Mouse (Mus musculus) heart, embryonic 15.5 days (tissue): ENCODE data around the gene Bclaf1. TPM values are rescaled to one million over a fixed set of nuclear protein-coding genes. Genes with fewer than 3 reads are reported as not detected.

ENCODE experiments used
- ATAC-seq: fragments of 200-750 bp; cut with Nextera tagmentation; replicated peaks from 2 replicates; pipeline ENCODE4 v1.8.0; 2017; ENCODE audit warnings: low read depth, moderate TSS enrichment; ENCODE audit not compliant: insufficient number of reproducible peaks, insufficient read depth, low FRiP score
- H3K27ac ChIP-seq: fragments of 300-500 bp; sonication (generic); 2 replicates; pipeline ENCODE4 v1.5.1; 2015; ENCODE audit warnings: mild to moderate bottlenecking, inconsistent platforms
- H3K27me3 ChIP-seq: fragments of 300-500 bp; sonication (generic); 2 replicates; pipeline ENCODE4 v1.6.1; 2015; ENCODE audit warnings: inconsistent platforms
- H3K36me3 ChIP-seq: fragments of 300-500 bp; sonication (generic); 2 replicates; pipeline ENCODE4 v1.6.1; 2015; ENCODE audit warnings: mild to moderate bottlenecking, inconsistent platforms
- H3K4me1 ChIP-seq: fragments of 300-500 bp; sonication (generic); replicated peaks from 2 replicates; pipeline ENCODE4 v1.6.1; 2015; ENCODE audit warnings: inconsistent platforms
- H3K4me2 ChIP-seq: fragments of 300-500 bp; sonication (generic); 2 replicates; pipeline ENCODE4 v1.6.1; 2015; ENCODE audit warnings: inconsistent platforms, mild to moderate bottlenecking, moderate library complexity
- H3K4me3 ChIP-seq: fragments of 300-500 bp; sonication (generic); 2 replicates; pipeline ENCODE4 v1.5.1; 2015; ENCODE audit warnings: mild to moderate bottlenecking, inconsistent platforms
- H3K9ac ChIP-seq: fragments of 300-500 bp; sonication (generic); 2 replicates; pipeline ENCODE4 v1.6.1; 2015; ENCODE audit warnings: mild to moderate bottlenecking, inconsistent platforms
- H3K9me3 ChIP-seq: fragments of 300-500 bp; sonication (generic); replicated peaks from 2 replicates; pipeline ENCODE4 v1.6.1; 2016; ENCODE audit warnings: inconsistent platforms
- WGBS: fragments of 180-500 bp; shearing (Covaris S2); methylation state at CpG from one replicate; pipeline ENCODE4 v1.1.7; 2015; ENCODE audit warnings: mixed read lengths; 5-methylcytosine and 5-hydroxymethylcytosine counted together
- microRNA-seq: library from miRNA; unstranded; fragments of <30 nt; microRNA quantifications from one replicate; pipeline ENCODE4, GENCODE M21; 2016
- polyA plus RNA-seq: library from polyadenylated mRNA; unstranded; fragments of >200 nt; fragmentation: Nextera tagmentation; extraction: Ambion mirVana; gene quantifications from 2 replicates; pipeline ENCODE4 v1.2.1, GENCODE M21; 2015

Gene Bclaf1
- polyA plus RNA-seq, 1 experiment from 2014 or later, result 65.1 TPM

DNA sequence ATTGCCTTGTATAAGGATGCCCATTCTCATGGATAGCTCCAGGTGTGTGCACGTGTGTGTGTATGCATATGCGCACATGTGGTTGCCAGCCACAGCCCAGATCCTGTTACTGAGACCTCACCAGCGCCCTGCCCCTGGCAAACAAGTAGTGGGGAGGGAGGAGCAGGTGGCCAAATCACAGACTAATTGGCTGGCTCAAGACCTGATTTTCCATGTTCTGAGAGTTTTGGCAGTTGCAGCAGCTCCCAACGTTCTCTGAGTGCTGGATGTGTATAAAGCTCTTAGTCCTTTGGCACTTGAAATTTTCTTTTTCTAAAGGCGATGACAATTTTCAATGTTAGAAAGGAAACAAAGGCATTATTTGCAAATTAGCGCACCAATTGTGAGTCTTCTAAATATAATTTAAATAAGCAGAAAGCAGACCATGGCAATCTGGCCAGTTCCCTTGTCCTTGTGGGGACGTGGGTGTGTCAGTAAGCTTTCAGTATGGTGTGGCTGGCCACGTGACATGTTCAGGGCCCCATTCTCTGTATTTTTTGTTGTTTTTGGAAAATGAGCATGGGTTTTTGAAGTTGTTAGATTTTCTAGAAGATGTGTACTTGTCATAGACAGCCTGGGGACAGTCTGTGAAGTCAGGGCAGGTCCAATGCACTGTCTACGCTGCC lies 66.9 kb downstream of the Bclaf1 start:
- Histone ChIP-seq H3K9ac (no peak overlapping the region), H3K27ac (no peak overlapping the region), H3K36me3 (no peaks in the 10 kb centered on the region), H3K27me3 (no peaks in the 10 kb centered on the region), H3K4me3 (no peak overlapping the region), H3K4me2 (no peak overlapping the region), H3K9me3 (no peaks in the 10 kb centered on the region), H3K4me1 (peaks cover 5% of the 10 kb centered on the region; the same call in 1 of the 2 replicates)
- ATAC-seq, result no peak
- WGBS, result 75% methylated on average over 9 of the region's 9 CpGs

- no peak overlapping the region for H3K4me3 ChIP-seq
- no peaks in the 10 kb centered on the region for H3K36me3 ChIP-seq
- WGBS, result 80% methylated on average over 3 of the region's 3 CpGs
- no peaks in the 10 kb centered on the region for H3K9me3 ChIP-seq
- no peak overlapping the region for H3K9ac ChIP-seq
- no peak overlapping the region for H3K27ac ChIP-seq
- ATAC-seq, result no peak
- H3K4me2 ChIP-seq, result no peak overlapping the region
- no peaks in the 10 kb centered on the region for H3K27me3 ChIP-seq
- H3K4me1 ChIP-seq, result peaks cover 5% of the 10 kb centered on the region; the same call in 1 of the 2 replicates
Measured at GRCm38 (mm10) chr10:20380798-20381197, 68.5 kb downstream of the Bclaf1 start.

GRCm38 (mm10) chr10:20381352-20381751 lies 69.1 kb downstream of the Bclaf1 start:
- no peak for ATAC-seq
- peaks cover 5% of the 10 kb centered on the region; the same call in 1 of the 2 replicates for H3K4me1 ChIP-seq
- no peak overlapping the region for H3K27ac ChIP-seq
- no peak overlapping the region for H3K4me2 ChIP-seq
- WGBS, result 77% methylated on average over 3 of the region's 3 CpGs
- no peaks in the 10 kb centered on the region for H3K9me3 ChIP-seq
- no peak overlapping the region for H3K4me3 ChIP-seq
- no peaks in the 10 kb centered on the region for H3K36me3 ChIP-seq
- no peaks in the 10 kb centered on the region for H3K27me3 ChIP-seq
- no peak overlapping the region for H3K9ac ChIP-seq

GRCm38 (mm10) chr10:20382807-20383419 lies 70.6 kb downstream of the Bclaf1 start:
- H3K27ac ChIP-seq, result no peak overlapping the region
- ATAC-seq, result no peak
- H3K4me1 ChIP-seq, result peaks cover 5% of the 10 kb centered on the region; the same call in 1 of the 2 replicates
- no peaks in the 10 kb centered on the region for H3K27me3 ChIP-seq
- WGBS, result 59% methylated on average over 6 of the region's 6 CpGs
- no peaks in the 10 kb centered on the region for H3K36me3 ChIP-seq
- no peak overlapping the region for H3K9ac ChIP-seq
- no peaks in the 10 kb centered on the region for H3K9me3 ChIP-seq
- no peak overlapping the region for H3K4me2 ChIP-seq
- H3K4me3 ChIP-seq, result no peak overlapping the region

- Histone ChIP-seq H3K4me2 (no peak overlapping the region), H3K27ac (no peak overlapping the region), H3K9ac (no peak overlapping the region), H3K9me3 (no peaks in the 10 kb centered on the region), H3K4me3 (no peak overlapping the region), H3K4me1 (no peaks in the 10 kb centered on the region), H3K36me3 (no peaks in the 10 kb centered on the region), H3K27me3 (no peaks in the 10 kb centered on the region)
- 45% methylated on average over 3 of the region's 3 CpGs for WGBS
- no peak for ATAC-seq
Measured at GRCm38 (mm10) chr10:20390568-20390967, 78.3 kb downstream of the Bclaf1 start.

Small RNA genes lying within 50 kb of the gene (microRNA-seq; reads per million reads assigned to microRNA genes)
- gene Mir6413, result not detected

Other genes starting within 250 kb of the Bclaf1 start
- gene Map7, start 164.0 kb upstream of the Bclaf1 start, polyA plus RNA-seq, result 6.4 and 7.2 TPM in 2 replicates
- gene Mtfr2, start 35.3 kb downstream of the Bclaf1 start, polyA plus RNA-seq, result 1.9 and 2.1 TPM in 2 replicates